Mouse (Mus musculus) cerebral cortex, adult 2 months (tissue): ENCODE measurements around the gene Vgf.

Experiments used
- whole genome bisulfite sequencing: fragments of 180-500 bp; shearing (Covaris S2); methylation state at CpG from one replicate; pipeline ENCODE4 v1.1.7; 2018; 5-methylcytosine and 5-hydroxymethylcytosine counted together

Gene Vgf

GRCm38 (mm10) chr5:137026092-137026491 lies at the start of gene Vgf:
Gene Vgf, plus strand, starts transcription at chr5:137026392.
- WGBS, result 19% methylated on average over 4 of the region's 4 CpGs

DNA sequence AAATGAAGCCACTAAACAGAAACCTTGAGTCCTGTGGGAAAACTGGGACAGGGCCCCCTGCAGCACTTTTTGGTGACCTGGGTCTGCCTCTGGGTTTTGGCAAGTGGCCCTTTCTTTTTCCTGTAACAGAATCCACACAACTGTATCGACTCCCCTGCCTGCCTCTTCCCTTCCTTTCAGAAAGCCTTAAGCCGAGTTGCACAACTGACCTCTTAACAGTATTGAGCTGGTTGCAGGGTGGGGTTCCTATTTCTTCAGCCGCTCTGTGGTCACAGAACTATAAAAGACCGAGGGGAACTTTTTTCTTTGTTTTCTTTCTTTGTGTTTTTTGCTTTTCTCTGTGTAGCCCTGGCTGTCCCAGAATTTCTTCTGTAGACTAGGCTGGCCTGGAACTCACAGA lies 48.4 kb upstream of the Vgf start:
- 66% methylated on average over 4 of the region's 4 CpGs for WGBS

DNA sequence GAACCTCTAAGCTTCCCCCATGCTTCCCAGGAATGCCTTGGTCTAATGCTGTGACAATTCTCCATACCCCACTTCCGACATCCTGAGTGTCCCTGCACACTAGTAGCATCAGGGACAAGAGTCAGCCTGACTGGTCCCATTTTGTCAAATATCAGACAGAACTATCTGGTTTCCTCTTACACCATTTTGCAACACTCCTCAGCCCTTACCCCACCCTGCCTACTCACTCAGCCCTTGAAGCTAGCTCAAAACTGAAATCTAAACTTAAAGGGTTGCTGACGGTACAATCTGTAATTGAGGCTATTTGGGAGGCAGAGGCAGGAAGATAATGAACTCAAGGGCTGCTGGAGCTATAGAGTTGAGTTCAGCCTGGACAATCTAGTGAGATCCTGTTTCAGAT lies 46.4 kb upstream of the Vgf start:
- 88% methylated on average over 2 of the region's 2 CpGs for WGBS

DNA sequence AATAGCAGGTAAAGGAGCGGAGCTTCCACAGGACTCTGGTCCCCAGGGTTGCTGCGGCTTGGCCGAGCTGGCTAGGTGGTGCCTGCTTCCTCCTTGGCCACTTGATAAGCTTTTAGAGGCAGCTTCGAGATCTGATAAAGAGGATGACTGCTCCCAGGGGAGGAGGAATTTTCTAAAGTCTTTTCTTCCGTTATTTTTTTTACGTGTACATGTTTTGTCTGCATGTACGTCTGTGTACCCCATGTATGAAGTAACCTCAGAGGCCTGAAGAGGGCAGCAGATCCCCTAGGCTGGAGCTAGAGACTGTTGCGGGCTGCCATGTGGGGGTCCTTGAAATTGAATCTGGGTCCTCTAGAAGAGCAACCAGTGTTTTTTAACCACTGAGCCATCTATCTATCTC lies 45.2 kb upstream of the Vgf start:
- 89% methylated on average over 8 of the region's 8 CpGs for WGBS

GRCm38 (mm10) chr5:136982338-136982930 lies 43.8 kb upstream of the Vgf start:
- 50% methylated on average over 15 of the region's 16 CpGs for WGBS

DNA sequence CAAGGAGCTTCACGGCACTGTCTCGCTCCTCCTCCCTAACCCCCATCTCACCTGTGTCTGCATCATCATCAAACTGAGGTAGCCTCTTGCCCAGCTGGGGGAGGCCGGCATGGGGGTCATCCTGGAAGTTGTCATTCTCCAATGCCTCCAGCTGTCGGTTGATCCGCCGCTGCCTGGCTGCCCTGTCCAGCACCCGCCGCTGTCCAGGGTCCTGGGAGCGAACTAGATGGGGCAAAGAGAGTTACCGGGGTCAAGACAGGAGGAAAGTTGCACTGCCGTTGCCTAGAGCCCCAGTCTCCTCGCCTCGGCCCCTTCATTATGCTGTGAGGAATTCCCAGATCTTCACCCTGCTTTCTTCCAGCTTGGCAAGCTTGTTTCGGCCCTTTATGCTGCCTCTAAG lies 41.4 kb upstream of the Vgf start:
- WGBS, result 61% methylated on average over 14 of the region's 14 CpGs

DNA sequence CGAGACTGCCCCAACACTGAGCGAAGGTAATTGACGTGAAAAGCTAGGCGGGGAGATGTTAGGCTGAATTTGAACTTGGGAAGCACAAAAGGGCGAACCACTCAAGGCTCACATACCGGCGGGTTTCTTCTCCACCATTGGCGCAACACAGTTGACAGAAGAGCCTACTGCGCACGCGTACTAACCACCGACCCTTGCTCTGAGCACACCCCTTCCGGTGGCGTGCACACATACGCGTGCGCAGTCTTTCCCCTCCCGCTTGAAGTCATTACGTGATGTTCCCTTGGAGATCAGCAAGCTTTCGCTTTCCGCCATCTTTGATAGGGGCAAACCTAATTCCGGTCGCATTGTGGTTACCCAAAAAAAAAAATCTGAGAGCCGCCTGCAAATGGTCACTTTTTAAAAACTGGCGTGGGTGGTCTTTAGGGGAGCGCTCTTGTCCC lies 39.5 kb upstream of the Vgf start, which contains the start of gene Plod3:
Gene Plod3, plus strand, starts transcription at position 325 of the 443 bp plus-strand sequence.
- under 1% methylated on average over 26 of the region's 26 CpGs for WGBS

GRCm38 (mm10) chr5:136987138-136987933 lies 38.9 kb upstream of the Vgf start:
- 1% methylated on average over 67 of the region's 67 CpGs for WGBS

GRCm38 (mm10) chr5:136987934-136988271 lies 38.3 kb upstream of the Vgf start, which contains the start of gene Znhit1:
Gene Znhit1, minus strand, starts transcription at chr5:136988021.
- 4% methylated on average over 12 of the region's 12 CpGs for WGBS

- WGBS, result 49% methylated on average over 7 of the region's 7 CpGs
These were observed 37.8 kb upstream of the Vgf start for GRCm38 (mm10) chr5:136988420-136988819.

GRCm38 (mm10) chr5:136989801-136990200 lies 36.4 kb upstream of the Vgf start:
- 88% methylated on average over 6 of the region's 6 CpGs for WGBS

GRCm38 (mm10) chr5:136999449-136999848 lies 26.7 kb upstream of the Vgf start:
- WGBS, result 79% methylated on average over 5 of the region's 5 CpGs

DNA sequence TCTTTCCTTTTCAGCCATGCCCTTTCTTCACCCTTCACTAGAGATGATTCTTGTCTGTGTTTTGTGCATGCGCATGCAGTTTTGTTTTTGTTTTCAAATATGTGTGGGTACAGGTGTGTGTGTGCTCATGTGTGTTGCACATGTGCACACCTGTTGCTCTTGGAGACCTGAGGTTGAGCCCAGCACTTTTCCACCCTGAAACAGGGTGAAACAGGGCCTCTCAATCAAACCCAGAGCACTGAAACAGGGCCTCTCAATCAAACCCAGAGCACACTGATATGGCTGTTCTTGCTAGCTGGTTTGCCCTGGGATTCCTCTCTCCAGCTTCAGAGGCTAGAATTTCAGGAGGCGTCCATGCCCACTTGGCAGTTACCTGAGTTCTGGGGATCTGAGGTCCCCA lies 25.6 kb upstream of the Vgf start:
- WGBS, result 91% methylated on average over 2 of the region's 2 CpGs

DNA sequence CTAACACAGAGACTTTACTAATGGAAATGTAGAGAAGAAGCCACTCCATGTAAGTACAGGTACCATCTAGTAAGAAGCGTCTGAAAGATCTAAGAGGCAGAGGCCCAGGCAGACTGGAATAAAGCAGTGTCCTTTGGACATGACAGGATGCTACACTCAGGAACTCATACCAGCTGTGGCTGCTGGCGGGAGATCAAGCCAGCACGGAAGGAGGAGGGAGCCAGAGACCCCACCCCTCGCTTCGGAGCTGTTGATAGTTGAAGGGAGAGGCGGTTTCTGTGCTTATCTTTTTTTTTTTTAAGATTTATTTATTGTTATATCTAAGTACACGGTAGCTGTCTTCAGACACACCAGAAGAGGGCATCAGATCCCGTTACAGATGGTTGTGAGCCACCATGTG lies 18.9 kb upstream of the Vgf start:
- 67% methylated on average over 8 of the region's 8 CpGs for WGBS

- WGBS, result 15% methylated on average over 3 of the region's 3 CpGs
These were observed 16.2 kb upstream of the Vgf start for GRCm38 (mm10) chr5:137009988-137010387.

DNA sequence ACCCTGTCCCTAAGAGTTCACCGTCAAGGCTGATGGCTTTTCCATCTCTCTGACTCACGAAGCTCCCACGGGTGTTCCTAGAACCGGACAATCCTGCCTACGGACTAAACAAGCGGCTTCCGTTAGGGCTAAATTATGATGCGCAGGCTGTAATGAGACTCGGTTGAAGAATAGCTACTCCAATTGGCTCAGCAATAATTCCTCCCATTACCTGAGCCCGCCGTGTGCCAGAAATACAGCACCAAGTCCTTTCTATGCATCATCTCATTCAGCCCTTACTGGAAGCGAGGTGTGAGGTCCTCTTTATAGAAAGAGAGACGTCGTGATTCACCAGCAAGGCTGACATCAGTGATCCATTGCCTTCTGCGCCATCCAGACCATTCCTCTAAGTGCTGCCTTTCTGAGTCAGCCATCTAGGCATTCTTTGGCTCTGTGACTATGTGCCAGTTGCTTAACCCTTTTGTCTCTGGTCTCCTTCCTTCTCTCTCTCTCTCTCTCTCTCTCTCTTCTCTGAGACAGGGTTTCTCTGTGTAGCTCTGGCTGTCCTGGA lies 13.7 kb upstream of the Vgf start:
- 62% methylated on average over 15 of the region's 15 CpGs for WGBS

- 87% methylated on average over 3 of the region's 3 CpGs for WGBS
These were observed 10.3 kb upstream of the Vgf start for GRCm38 (mm10) chr5:137015913-137016312.

DNA sequence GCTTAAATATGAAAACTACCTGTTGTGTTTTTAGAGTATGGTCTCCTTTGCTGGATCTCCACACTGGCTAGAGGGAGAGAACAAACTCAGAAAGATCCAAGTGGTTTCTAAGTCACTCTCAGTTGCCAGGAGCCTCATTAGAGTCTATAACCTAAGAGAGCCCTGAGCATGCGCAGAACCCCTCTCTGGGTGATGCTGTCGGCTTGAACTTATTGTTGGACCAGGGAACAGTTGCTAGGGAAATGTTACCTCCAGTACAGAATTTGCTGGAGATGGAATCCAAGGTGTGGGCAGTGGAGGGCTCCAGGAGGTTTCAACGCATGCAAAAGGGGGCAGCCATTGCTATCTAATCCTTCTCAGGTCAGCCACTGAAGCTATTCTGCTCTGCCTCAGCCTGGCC lies 1.9 kb upstream of the Vgf start:
- WGBS, result 43% methylated on average over 3 of the region's 3 CpGs

DNA sequence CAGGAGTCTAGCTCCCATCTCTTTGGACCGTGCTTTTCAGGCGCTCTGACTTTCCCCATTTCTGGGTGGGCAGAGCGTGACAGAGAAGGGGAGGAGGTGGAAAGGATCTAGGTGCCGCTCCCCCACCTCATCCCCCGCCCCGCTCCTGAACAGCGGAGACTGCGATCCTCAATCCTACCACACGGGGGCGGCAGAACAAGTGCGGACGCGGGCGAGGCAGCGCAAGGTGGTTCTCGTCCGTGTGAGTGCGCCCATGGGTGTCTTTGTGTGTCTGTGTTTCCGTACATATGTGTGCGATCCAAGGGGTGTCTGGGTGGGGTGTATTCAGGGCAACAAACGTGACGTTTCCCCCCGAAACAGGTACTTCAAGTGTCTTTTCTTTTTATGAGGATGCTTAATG lies 1.1 kb upstream of the Vgf start:
- under 1% methylated on average over 23 of the region's 23 CpGs for whole genome bisulfite sequencing

- 2% methylated on average over 29 of the region's 29 CpGs for WGBS
These were observed 2.5 kb downstream of the Vgf start for GRCm38 (mm10) chr5:137028561-137029272.

DNA sequence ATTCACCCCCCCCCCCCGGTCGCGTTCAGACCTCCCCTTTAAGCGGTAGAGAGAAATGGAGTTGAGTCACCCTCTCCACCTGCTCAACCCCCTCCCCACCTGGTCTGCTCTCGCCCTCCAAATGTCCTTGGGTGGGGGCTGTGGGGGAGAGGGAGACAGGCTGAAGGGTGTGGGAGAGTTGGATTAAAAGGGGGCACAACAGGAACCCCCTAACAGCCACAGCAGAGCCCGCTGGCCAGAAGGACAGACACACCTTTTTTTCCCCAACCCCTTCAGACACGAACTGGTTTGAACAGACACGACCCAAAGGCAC lies 3.0 kb downstream of the Vgf start:
- 3% methylated on average over 8 of the region's 8 CpGs for WGBS

DNA sequence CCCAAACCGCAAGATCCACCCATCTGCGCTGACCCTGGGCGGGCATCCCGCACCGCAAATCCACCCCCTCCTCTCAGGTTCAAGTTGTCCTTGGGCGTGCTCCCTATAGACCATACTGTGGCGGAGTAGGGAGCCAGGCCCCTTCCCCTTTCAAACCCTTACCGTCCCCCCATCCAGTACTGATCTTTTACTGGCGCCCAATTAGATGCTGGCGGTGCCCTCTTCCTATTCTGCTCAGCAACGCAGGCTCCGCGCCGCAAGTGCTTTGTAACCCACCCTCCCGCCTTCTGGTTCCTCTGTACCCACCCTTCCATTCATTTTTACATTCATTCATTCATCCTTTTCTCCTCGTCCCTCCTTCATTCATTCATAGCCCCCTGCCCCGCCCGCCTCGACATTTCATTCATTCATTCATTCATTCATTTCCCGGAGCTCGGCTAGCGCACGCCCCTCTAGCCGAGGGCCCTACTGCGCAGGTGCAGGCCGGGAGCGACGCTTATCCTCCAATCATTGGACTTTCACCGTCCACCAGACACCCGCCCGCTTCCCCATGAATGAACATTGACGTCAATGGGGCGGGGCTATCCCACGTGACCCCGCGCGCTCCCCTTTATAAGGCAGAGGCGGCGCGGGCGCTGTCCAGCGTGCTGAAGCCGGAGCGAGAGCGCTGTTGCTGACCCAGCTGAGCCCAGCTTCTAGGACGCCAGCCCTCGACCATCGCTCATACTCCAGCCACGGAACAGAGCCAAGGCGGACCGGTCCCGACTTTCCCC lies 3.6 kb downstream of the Vgf start:
- under 1% methylated on average over 52 of the region's 52 CpGs for WGBS
